Mouse (Mus musculus) stomach, postnatal 0 days (tissue): ENCODE measurements around the gene Fli1.

ENCODE experiments used
- CTCF ChIP-seq: IDR thresholded peaks from 2 replicates; pipeline ENCODE4 v1.5.1; 2016; ENCODE audit warnings: antibody characterized with exemption, low read depth, mild to moderate bottlenecking, moderate library complexity
- EP300 ChIP-seq: optimal IDR thresholded peaks from 2 replicates; pipeline ENCODE3; 2016; ENCODE audit warnings: antibody characterized with exemption

GRCm38 (mm10) chr9:32491484-32491883 is 51.2 kb downstream of the Fli1 start:
- TF ChIP-seq CTCF: no peak
- TF ChIP-seq EP300: no peak
